Mouse (Mus musculus) frontal cortex, postnatal 36 days (tissue): ENCODE measurements around the gene Mfsd7a.

ENCODE experiments used
- DNase-seq, 2 experiments: peaks; one replicate each; pipeline ENCODE4 v3.0.0; 2022; ENCODE audit warnings: low spot score in 2 of 2

The Mfsd7a gene

DNA sequence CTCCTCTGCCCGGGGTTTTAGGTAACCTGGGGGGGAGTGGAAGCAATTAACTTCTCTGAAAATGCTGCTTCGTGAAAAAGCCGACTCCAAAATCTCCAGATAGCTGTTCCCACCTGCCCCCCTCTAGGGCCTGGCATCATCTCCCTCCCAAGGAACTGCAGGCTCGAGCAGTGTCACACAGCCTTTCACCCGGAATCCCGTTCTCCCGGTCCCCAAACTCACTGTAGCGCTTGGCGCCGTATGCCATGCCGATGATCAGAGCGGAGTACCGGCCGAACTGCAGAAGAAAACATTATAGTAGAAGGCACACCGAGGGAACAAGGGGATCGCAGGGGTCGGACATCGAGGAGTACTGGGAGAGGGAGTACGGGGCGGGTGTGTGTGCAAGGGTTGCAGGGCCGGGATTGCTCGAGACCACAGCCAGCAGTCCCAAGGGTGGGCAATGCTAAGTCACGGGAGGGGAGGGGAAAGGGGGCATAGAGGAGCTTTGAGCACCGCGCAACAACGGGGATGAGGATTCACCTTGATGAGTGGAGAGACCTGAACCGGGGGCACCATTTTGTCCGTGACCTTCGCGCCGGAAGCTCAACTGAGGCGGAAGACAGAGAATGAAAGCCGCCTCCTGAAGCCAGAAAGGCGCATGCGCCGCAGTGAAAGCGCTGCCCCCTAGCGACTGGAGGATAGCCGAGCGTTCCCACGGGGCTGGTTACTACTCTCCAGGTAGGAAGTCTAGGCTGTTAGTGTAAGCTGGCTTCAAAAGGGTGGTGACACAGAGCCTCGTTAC is 14.7 kb downstream of the Mfsd7a start, which contains the start of gene Atp5k:
Gene Atp5k, minus strand, starts transcription at position 645 of the 784 bp plus-strand sequence.
- DNase-seq: peak; percentile 94 to 96

DNA sequence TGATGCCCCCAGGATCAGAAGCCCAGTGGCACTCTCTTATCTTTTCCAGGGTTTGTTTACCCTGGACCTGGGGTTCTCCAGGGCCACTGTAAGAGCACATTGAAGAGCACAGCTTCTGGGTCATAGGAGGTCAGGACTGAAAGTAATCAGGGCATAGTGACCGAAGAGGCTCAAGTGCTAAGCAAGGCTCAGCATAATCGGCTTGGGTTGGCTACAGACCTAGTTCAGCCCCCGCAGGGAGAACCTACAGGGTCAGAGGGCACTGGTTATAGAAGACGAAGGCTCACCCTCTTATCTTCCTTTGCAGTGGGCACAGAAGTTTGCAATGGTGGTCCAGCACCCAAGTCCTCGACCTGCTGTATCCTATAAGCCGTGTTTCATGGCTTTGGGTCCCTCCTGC is 17.5 kb downstream of the Mfsd7a start:
- DNase-seq: no peak

DNA sequence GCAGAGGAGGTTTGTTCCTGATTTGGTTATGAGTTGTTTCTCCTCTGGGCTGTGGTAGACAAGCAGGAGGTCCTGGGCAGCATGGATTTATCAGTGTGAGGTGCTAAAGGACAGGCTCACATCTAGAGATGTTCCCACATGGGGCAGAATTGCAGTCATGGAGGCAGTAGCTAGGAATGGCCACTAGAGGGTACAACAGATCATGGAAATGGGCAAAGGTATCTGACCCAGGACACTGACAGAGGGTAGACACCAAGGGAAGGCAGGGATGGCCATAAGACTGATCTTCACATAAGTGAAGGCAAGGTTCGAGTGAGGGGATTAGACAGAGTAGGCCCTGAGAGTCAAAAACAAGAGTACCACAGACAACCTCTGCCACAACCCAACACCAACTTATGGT is 21.5 kb downstream of the Mfsd7a start:
- peak; percentile 42 to 59 for DNase-seq

DNA sequence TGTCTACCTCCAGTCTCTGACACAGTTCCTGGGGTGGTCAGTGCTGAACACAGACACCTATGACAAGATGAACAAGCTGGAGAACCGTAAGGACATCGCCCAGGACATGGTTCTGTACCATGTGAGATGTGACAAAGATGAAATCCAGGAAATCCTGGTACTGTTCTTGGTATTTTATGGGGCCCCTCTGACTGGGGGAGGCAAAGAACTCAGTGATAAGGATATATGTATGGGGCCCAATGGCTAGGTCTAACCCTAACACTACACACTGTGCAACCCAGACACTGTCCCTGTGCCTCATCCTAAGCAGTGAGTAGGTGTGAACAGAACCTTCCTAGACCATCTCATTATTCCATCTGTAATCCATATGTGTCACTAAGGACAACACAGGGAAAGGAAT is 25.3 kb downstream of the Mfsd7a start:
- DNase-seq: no peak

GRCm38 (mm10) chr5:108422741-108423140 is 25.9 kb downstream of the Mfsd7a start:
- DNase-seq: no peak

GRCm38 (mm10) chr5:108414711-108415110 is 34.0 kb downstream of the Mfsd7a start:
- DNase-seq: no peak

DNA sequence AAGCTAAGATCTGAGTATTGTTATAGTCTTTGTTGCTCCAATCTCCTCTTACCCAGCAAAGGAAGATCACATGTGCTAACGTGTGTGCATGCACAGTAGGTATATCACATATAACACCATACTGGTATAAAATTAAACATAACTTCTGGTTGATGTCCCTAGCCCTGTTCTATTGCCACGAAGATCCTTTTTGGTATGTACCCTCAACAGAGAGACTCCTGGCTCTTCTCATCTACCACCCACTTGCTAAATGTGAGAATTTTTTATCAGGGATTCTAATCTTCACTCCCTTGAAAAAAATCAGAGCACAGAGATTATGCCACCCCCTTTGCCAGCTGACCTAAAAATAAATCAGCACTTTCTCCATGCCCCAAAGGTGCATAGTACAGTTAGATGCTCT is 41.7 kb downstream of the Mfsd7a start:
- peak in 1 of 2 experiments; percentile 33 for DNase-seq

DNA sequence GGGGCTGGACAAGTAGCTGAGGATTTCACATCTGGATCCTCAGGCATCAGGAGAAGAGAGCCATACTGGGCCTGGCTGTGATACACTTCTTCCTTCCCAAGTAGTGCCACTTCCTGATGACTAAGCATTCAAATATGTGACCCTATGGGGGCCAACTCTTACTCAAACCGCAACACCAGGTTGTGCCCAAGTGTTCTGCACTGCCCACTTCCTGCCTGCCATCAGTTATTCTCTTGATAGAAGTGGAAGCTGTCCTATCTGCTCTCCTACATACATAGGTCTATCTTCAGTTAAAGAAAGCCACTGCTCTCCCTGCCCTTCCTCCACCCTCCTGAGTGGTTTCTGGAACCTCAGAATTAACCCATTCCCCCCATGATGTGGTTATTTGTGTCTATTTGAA is 43.2 kb downstream of the Mfsd7a start:
- no peak for DNase-seq

DNA sequence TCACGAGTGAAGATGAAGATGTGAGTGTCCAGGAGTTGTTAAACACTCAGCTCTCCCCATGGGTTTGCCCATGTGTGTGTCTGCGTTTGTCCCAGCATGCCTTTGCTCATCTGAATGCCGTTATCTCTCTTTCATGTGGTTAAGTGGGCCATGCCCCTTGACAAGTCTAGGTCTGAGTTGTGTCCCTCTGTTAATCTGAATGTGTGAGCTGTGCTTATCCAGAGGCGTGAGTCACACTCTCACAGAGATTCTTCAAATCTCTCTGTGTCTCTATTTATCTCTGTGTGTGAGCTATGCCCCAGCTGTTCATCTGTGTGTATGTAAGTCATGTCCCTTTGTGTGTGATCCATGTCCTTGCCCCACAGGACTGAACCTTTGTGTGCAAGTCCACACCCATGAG is 45.2 kb downstream of the Mfsd7a start:
- DNase-seq: no peak
